Mouse (Mus musculus) right cerebral cortex, adult 2 months (tissue): ENCODE measurements around the gene Bahcc1.

Source experiments
- DNase-seq, 2 experiments: peaks; one replicate each; pipeline ENCODE4 v3.0.0; 2021 to 2022; ENCODE audit warnings: low spot score in 2 of 2

Bahcc1 gene

DNA sequence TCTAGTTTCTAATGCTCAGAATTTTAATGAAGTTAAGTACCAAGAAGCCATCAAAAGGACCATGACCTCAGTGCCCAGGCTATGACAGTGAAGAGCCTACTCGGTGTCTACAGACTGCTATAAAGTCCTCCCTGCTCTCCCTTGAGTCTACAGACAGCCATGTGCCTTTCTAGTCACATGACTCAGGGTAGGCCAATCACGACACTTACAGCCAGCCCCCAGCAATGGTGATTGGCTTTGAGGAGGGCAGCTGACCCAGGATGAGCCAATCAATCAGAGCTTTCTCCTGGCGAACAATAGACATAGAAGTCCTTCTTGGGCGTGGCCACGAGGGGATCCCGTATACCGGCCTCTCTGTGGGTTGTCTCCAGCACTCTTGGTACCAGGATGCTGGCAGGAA lies 65.0 kb downstream of the Bahcc1 start:
- no peak for DNase-seq

- no peak for DNase-seq
These were observed 65.8 kb downstream of the Bahcc1 start for GRCm38 (mm10) chr11:120298441-120299141.

GRCm38 (mm10) chr11:120299484-120299883 lies 66.7 kb downstream of the Bahcc1 start:
- DNase-seq = no peak

- DNase-seq = no peak
These were observed 70.4 kb downstream of the Bahcc1 start for GRCm38 (mm10) chr11:120303119-120303518.

GRCm38 (mm10) chr11:120303559-120304349 lies 71.0 kb downstream of the Bahcc1 start:
- no peak for DNase-seq

GRCm38 (mm10) chr11:120304350-120304694 lies 71.6 kb downstream of the Bahcc1 start:
- DNase-seq = no peak

- peak; percentile 76 to 82 for DNase-seq
These were observed 72.3 kb downstream of the Bahcc1 start for GRCm38 (mm10) chr11:120304886-120305534.

DNA sequence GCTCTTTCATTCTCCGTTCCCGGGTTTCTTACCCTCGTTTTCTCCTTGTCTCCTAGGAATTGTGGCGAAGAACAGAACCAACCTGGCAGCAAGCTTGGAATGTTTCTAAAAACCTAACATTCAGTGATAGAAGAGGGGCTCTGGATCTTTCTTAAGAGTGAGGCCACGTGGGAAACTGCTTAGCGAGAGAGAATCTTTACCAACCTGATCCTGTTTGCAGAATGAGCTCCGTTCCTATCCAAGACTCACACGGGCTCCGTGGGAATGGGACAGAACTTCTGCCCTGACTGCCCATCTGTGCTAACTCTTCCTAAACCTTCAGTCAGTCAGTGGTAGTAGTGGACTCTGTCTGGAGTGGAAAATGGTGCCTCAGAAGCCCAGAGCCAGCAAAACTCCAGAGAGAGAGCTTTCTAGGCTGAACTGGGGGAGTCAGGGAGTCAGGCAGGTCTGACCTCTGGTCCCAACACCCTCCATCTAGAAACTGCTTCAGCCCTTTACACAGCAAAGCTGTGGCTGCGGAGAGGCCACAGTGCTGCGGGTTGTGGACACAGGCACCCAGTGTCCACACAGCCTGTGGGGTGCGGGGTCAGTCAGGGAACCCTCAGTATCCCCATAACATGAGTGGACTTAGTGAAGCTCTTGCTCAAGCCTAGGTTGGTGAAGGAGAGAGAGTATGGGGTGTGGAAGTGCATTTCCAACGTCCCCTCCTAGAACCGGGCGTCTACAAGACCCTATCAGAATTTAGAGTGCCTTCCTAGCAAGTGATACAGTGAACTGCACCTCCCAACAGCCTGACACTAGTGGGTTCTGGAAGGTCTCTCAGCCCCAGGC lies 73.0 kb downstream of the Bahcc1 start:
- DNase-seq = no peak

GRCm38 (mm10) chr11:120306366-120307131 lies 73.8 kb downstream of the Bahcc1 start:
- DNase-seq = no peak

DNA sequence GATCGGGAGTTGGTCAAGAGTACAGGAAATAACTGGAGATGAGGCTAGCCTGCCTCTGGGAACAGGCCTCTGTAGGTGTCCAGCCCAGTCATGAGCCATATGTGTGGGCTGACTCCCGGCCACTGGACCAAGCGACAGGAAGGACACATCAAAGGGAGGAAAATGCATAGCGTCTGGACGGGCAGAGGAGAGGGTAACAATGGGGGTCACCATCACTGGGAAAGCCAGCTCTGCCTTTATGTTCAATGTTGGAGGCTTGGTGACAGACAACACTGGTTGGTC lies 74.3 kb downstream of the Bahcc1 start:
- no peak for DNase-seq

- DNase-seq = peak; percentile 98 to 99
These were observed 75.1 kb downstream of the Bahcc1 start for GRCm38 (mm10) chr11:120307566-120308430.

GRCm38 (mm10) chr11:120308441-120309320 lies 75.9 kb downstream of the Bahcc1 start:
- no peak for DNase-seq

GRCm38 (mm10) chr11:120310813-120311312 lies 78.1 kb downstream of the Bahcc1 start:
- peak; percentile 95 to 96 for DNase-seq

DNA sequence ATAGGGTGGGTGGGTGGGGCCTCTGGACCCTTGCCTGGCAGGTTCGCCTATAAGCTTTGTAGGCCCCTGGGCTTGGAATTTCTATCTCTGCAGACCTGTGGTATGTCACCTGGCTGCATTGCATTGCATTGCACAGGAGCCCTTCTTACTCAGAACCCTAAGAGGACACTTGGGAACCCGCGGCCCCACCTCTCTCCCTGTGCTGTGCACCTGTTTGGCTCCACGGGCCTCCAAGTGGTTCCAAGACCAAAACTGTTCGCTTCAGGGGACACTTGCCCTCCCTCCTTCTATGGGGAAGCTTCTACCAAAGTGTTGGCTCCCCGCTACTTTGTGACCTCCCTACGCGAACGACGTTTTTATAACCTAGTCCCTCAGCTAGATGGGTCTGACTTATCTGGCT lies 78.8 kb downstream of the Bahcc1 start:
- DNase-seq = no peak

GRCm38 (mm10) chr11:120312069-120312468 lies 79.3 kb downstream of the Bahcc1 start:
- DNase-seq = no peak

DNA sequence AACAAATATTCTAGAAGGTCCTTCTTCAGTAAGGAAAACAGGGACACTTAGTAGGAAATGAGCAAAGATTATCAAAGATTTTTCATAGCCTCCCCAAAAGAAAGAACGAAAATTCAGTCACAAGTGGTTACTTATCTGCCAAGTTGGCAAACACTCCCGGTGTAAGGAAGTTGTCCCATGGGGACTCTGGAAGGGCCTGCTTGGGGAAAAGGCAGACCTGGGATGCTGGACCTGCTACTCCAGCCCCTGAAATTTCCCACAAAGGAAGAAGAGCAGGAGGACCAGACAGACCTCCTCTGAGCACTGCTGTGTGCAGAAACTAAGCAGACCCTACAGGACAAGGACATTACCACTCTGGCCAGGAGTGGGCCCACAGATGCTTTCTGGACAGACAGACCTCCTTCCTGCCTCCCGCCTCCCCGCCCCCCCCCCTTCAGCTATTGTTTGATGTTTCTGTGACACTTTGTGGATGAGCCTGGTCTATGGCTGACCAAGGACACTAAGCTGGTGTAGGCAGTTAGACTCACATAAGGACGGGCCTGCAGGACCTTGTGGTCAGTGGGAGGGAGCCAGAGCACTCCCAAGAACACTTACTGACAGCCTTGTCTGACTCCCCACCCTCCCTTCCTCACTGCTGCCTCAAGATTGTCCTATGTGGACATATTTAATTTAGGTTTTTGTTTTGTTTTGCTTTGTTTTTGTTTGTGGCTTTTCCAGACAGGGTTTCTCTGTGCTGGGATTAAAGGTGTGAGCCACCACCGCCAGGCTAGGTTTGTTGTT lies 81.3 kb downstream of the Bahcc1 start:
- no peak for DNase-seq

DNA sequence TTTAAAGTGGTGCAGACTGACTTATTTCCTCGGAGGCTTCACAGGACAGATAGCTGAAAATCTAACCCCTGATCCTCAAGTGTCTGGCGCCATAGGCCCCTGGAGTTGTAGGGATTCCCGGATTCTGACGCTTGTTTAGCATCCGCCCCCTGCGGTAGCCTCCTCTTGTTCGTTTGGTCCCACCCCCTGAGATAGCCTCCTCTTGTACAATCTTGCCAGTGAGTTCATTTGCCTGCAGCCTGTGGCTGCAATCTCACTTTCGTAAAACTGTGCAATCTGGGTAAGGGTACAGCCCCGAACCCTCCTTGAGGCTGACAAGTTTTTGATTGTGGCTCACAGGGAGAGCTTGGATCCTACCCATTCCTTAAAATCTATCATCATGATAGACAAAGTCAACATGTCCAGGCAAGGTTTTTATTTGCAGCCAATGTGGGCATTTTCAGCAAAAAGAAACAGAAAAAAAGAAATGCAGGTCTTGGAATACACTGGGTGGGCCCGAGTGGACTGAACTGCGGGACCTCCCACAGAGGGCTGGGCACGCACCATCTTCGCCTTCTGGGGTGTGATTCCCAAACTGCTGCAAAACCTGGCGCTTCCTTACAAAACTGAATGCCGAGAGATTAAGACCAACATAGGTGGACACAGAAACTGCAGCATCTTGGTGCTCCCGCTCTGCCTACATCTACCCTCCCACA lies 82.1 kb downstream of the Bahcc1 start:
- no peak for DNase-seq

DNA sequence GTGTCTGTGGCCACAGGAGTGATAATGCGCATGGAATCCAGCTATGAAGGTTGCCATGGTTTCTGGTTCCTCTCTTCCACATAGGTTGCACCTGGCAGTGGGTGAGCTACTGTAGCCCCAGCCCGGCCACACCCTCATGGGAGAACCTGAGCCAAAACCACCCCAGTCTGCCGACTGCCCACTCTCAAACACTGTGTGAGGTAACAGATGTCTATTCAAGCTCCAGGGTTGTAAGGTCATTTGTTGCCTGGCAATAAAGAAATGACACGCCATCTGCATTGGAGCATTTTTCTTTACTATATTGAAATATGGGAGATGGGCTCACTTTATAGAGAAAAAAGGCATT lies 82.6 kb downstream of the Bahcc1 start:
- peak; percentile 58 to 60 for DNase-seq
